Mouse (Mus musculus) midbrain, postnatal 0 days (tissue): ENCODE measurements around the gene Prpf6. TPM values are rescaled to one million over a fixed set of nuclear protein-coding genes. Genes with fewer than 3 reads are reported as not detected.

Experiments
- ATAC-seq: fragments of 200-750 bp; cut with Nextera tagmentation; 2 replicates; pipeline ENCODE4 v1.8.0; 2017; ENCODE audit warnings: moderate number of reproducible peaks, mild to moderate bottlenecking, moderate TSS enrichment, moderate library complexity; ENCODE audit not compliant: low FRiP score
- DNase-seq: peaks from one replicate; pipeline ENCODE4 v3.0.0-alpha.2; 2015; ENCODE audit warnings: low spot score
- H3K27ac ChIP-seq: fragments of 300-500 bp; sonication (generic); 2 replicates; pipeline ENCODE4 v1.5.1; 2014; ENCODE audit warnings: low read depth, mild to moderate bottlenecking, low read length, mixed read lengths
- H3K27me3 ChIP-seq: fragments of 300-500 bp; sonication (generic); 2 replicates; pipeline ENCODE4 v1.6.1; 2014; ENCODE audit warnings: low read length, control low read depth, mixed read lengths; ENCODE audit not compliant: insufficient read depth
- H3K36me3 ChIP-seq: fragments of 300-500 bp; sonication (generic); 2 replicates; pipeline ENCODE4 v1.6.1; 2014; ENCODE audit warnings: low read length, control low read depth, mixed read lengths; ENCODE audit not compliant: insufficient read depth
- H3K4me1 ChIP-seq: fragments of 300-500 bp; sonication (generic); 2 replicates; pipeline ENCODE4 v1.6.1; 2014; ENCODE audit warnings: mild to moderate bottlenecking, control low read depth, antibody characterized with exemption, low read length, mixed read lengths; ENCODE audit not compliant: insufficient read depth
- H3K4me2 ChIP-seq: fragments of 300-500 bp; sonication (generic); 2 replicates; pipeline ENCODE4 v1.6.1; 2014; ENCODE audit warnings: low read depth, mild to moderate bottlenecking, low read length, mixed read lengths; ENCODE audit not compliant: poor library complexity, severe bottlenecking
- H3K4me3 ChIP-seq: fragments of 300-500 bp; sonication (generic); 2 replicates; pipeline ENCODE4 v1.5.1; 2014; ENCODE audit warnings: low read depth, mild to moderate bottlenecking, low read length, moderate library complexity
- H3K9ac ChIP-seq: fragments of 300-500 bp; sonication (generic); replicated peaks from 2 replicates; pipeline ENCODE4 v1.6.1; 2014; ENCODE audit warnings: mild to moderate bottlenecking, low read length, moderate library complexity, mixed read lengths; ENCODE audit not compliant: poor library complexity, severe bottlenecking
- H3K9me3 ChIP-seq: fragments of 300-500 bp; sonication (generic); 2 replicates; pipeline ENCODE4 v1.6.1; 2016; ENCODE audit warnings: low read length, control low read depth
- CTCF ChIP-seq: IDR thresholded peaks from 2 replicates; pipeline ENCODE4 v1.5.1; 2016; ENCODE audit warnings: antibody characterized with exemption, mild to moderate bottlenecking
- WGBS: fragments of 180-500 bp; shearing (Covaris S2); extraction: QIAGEN DNeasy Blood & Tissue Kit; methylation state at CpG from one replicate; pipeline ENCODE4 v1.1.7; 2014; 5-methylcytosine and 5-hydroxymethylcytosine counted together
- polyA plus RNA-seq: library from polyadenylated mRNA; unstranded; fragments of >200 nt; fragmentation: Nextera tagmentation; extraction: Ambion mirVana; gene quantifications from 2 replicates; pipeline ENCODE4 v1.2.1, GENCODE M21; 2015
- total RNA-seq: library from RNA; depleted of rRNA; stranded (reverse); fragments of >200 nt; gene quantifications from 2 replicates; pipeline ENCODE4 v1.2.3, GENCODE M21; 2014

Gene Prpf6
- total and polyA plus RNA-seq, 2 experiments from 2014 or later: 34.4 to 40.5 TPM

DNA sequence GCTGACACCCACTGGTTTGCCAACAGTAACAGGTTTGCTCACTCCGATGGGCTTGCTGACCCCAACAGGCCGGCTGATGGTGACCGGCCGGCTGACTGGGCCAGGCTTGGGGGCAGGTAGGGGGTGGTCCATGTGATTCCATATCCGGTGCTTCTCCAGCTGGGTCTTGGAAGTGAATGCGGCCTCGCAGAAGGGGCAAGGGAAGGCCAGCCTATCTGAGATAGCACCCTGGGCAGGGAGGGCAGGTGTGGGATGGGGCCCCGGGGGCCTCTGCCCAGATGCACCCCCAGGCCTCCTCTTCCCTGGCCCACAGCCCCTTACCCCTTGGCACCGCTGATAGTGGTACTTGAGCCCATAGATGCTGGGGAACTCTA is 1.9 kb upstream of the Prpf6 start:
- no peak overlapping the region for H3K27ac ChIP-seq
- H3K9me3 ChIP-seq: no peaks in the 10 kb centered on the region
- H3K36me3 ChIP-seq: peaks cover 55% of the 10 kb centered on the region
- no peak overlapping the region for H3K4me2 ChIP-seq
- DNase-seq (no peak), ATAC-seq (no peak)
- no peak for TF ChIP-seq CTCF
- H3K27me3 ChIP-seq: no peaks in the 10 kb centered on the region
- 98% methylated on average over 9 of the region's 9 CpGs for WGBS
- H3K4me3 ChIP-seq: no peak overlapping the region
- no peak overlapping the region for H3K9ac ChIP-seq
- peaks cover 12% of the 10 kb centered on the region for H3K4me1 ChIP-seq

GRCm38 (mm10) chr2:181590471-181590870 is 1.2 kb upstream of the Prpf6 start:
- Histone ChIP-seq H3K27ac (no peak overlapping the region), H3K9me3 (no peaks in the 10 kb centered on the region), H3K27me3 (no peaks in the 10 kb centered on the region), H3K4me3 (no peak overlapping the region), H3K9ac (no peak overlapping the region), H3K4me2 (peak overlapping the region; percentile 69), H3K36me3 (peaks cover 50% of the 10 kb centered on the region), H3K4me1 (peaks cover 12% of the 10 kb centered on the region)
- DNase-seq (no peak), ATAC-seq (no peak)
- TF ChIP-seq CTCF: no peak
- WGBS: 98% methylated on average over 5 of the region's 5 CpGs

GRCm38 (mm10) chr2:181592231-181593041 is 768 bp downstream of the Prpf6 start, which contains the start of gene Zfp512b:
TSS of gene Zfp512b (minus strand) at chr2:181592803.
- TF ChIP-seq CTCF: no peak
- ATAC-seq (peak; percentile 76), DNase-seq (peak; percentile 87)
- peak within 1 kb of the TSS; percentile 69 for H3K4me2 ChIP-seq
- H3K9me3 ChIP-seq: no peaks in the 10 kb centered on the region
- H3K4me1 ChIP-seq: peaks cover 12% of the 10 kb centered on the region
- peaks cover 41% of the 10 kb centered on the region for H3K36me3 ChIP-seq
- H3K9ac ChIP-seq: peak within 1 kb of the TSS; percentile 97
- H3K27me3 ChIP-seq: no peaks in the 10 kb centered on the region
- H3K27ac ChIP-seq: peak within 1 kb of the TSS; percentile 91
- 1% methylated on average over 44 of the region's 97 CpGs for WGBS
- H3K4me3 ChIP-seq: peak within 1 kb of the TSS; percentile 84

DNA sequence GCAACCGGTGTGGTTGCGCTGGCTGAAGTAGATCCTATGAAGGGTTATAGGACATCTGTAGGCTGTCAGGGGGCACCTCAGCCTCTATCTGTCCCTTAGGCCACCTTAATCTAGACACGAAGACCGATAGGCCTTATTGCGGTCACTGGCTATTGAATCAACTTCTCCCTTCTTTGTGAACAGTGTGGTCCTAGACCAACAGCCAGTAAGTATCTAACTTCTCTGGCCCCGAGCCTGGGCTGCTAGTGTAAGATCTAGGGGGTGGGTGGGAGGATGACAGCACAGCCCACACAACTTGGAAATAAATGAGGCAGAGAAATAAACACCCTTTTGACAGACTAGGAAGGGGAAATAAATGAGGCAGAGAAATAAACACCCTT is 1.4 kb downstream of the Prpf6 start:
- no peaks in the 10 kb centered on the region for H3K9me3 ChIP-seq
- peak overlapping the region; percentile 69 for H3K4me2 ChIP-seq
- DNase-seq: peak; percentile 51
- peaks cover 35% of the 10 kb centered on the region for H3K36me3 ChIP-seq
- WGBS: 5% methylated on average over 6 of the region's 6 CpGs
- peaks cover 15% of the 10 kb centered on the region for H3K4me1 ChIP-seq
- H3K4me3 ChIP-seq: peak overlapping the region; percentile 84
- TF ChIP-seq CTCF: no peak
- peak; percentile 20; the same call in 1 of the 2 replicates for ATAC-seq
- H3K9ac ChIP-seq: peak overlapping the region; percentile 97
- H3K27ac ChIP-seq: peak overlapping the region; percentile 91
- H3K27me3 ChIP-seq: no peaks in the 10 kb centered on the region

GRCm38 (mm10) chr2:181593937-181594336 is 2.3 kb downstream of the Prpf6 start:
- Histone ChIP-seq H3K4me3 (no peak overlapping the region), H3K36me3 (peaks cover 26% of the 10 kb centered on the region), H3K4me1 (peaks cover 17% of the 10 kb centered on the region), H3K27ac (no peak overlapping the region), H3K4me2 (no peak overlapping the region), H3K9ac (no peak overlapping the region), H3K9me3 (no peaks in the 10 kb centered on the region), H3K27me3 (no peaks in the 10 kb centered on the region)
- DNase-seq (no peak), ATAC-seq (no peak)
- TF ChIP-seq CTCF: peak; percentile 31

- DNase-seq (peak; percentile 76), ATAC-seq (no peak)
- Histone ChIP-seq H3K4me1 (peaks cover 17% of the 10 kb centered on the region), H3K27me3 (no peaks in the 10 kb centered on the region), H3K9ac (no peak overlapping the region), H3K36me3 (peaks cover 14% of the 10 kb centered on the region), H3K27ac (no peak overlapping the region), H3K9me3 (no peaks in the 10 kb centered on the region), H3K4me3 (no peak overlapping the region), H3K4me2 (no peak overlapping the region)
- TF ChIP-seq CTCF: peak; percentile 77
- WGBS: 57% methylated on average over 4 of the region's 4 CpGs
Observed at GRCm38 (mm10) chr2:181594946-181595696, 3.5 kb downstream of the Prpf6 start.
